Mouse (Mus musculus): ENCODE measurements around the gene Sorbs1.

The Sorbs1 gene

DNA sequence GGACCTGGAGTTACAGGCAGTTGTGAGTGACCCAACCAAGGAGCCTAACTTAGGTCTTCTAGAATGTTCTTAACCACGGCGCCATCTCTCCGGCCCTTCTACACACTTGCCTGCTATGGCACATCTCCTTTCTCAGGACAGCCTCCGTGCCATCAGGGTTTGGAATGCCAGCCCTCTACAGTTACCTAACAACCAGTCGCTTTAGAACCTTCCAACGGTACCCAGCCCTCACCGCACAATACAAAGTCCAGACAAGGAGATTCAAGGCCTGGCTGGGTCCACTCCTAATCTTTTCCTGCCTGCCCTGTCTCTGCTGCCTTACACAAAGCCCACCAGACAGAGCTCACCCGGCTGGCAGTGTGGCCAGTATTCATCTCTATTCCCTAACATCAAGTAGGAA lies 106.9 kb downstream of the Sorbs1 start:
- DNase-seq (ENCODE audit: low spot score) = no peak

DNA sequence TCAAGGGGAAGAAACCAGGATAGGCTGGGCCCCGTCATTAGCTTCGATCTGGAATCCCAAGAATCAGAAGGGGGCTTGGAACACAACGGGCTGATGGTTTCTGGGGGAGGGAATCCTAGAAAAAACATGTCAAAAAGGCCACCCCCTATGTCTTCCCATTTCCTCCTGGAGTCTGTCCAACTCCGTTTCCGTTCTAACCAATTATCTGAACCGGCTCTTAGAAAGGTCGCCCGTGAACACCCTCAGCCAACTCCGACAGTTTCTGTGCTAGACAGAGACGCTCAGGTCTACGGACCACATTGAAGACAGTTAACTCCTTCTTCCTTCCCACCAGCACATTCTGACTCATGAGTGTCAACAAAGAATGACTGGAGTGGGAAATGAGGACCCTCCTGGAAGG lies 107.8 kb downstream of the Sorbs1 start:
- DNase-seq (ENCODE audit: low spot score) = no peak

DNA sequence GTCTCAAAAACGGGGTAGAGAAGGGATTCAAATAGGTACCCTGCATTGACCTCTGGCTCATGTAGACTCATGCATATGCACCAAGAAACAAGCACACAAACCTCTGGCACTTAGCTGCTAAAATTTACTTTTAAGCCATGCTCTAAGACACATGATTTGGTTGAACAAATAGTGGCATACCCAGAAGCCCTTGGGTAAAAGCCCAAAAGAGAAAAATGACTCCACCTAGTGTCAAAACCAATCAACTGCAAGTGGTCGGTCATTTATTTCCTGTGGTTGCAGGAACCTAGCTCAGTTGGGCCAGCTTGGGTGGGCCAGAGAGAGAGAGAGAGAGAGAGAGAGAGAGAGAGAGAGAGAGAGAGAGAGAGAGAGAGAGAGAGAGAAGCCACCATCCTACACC lies 109.0 kb downstream of the Sorbs1 start:
- DNase-seq (ENCODE audit: low spot score) = no peak

DNA sequence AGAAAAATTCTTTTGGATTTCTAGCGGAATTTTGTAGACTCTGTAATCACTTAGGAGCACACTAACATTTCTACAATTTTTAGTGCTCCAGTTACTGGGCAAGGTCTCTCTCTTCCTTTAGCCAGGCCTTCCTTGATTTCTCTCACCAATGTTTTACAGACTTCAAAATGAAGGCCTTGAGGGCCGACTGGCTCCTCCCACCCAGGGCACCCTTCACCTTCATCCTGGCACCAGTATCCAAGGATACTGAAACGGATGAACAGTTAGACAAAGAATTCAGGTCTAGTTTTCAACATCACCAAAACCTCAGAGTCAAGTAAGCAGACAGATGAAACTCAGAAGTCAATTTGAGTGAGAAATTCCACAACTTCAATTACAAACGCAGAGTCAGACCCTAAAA lies 109.6 kb downstream of the Sorbs1 start:
- DNase-seq (ENCODE audit: low spot score) = no peak

DNA sequence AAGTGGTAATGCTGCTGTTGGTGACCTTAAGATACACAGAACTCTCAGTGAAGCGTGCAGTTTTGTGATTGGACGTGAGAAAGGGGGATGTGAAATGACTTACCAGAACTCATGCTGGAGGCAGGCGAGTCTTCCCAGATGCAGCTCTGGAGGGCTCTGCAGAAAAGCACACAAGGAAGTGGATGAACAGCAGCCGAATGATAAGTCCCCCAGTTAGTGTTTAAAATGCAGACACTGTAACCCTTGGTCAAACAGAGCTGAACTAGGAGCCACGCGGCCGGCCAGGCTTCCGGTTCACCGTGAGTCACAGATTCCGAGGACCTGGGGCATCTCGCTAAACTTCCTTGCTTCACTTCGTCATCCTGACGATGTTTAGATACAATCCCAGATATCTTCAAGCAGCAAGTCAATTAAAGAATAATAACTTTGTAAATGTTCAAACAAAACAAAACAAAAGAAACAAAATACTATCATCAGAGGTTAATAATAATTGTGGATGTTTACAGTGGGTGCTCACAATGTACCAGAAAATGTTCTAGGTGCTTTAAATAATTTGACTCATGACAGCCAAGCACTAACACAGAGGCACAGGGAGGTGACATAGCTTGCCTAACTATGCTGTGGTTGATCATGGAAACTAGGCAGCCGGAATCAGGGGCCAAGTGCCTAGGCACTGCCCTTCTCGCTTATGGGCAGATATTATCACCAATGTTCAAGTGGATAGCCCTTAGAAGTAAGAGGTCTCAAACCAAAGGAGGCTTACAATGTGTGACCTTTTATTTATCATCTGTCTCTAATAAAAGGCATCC lies 111.2 kb downstream of the Sorbs1 start:
- no peak for DNase-seq (ENCODE audit: low spot score)

DNA sequence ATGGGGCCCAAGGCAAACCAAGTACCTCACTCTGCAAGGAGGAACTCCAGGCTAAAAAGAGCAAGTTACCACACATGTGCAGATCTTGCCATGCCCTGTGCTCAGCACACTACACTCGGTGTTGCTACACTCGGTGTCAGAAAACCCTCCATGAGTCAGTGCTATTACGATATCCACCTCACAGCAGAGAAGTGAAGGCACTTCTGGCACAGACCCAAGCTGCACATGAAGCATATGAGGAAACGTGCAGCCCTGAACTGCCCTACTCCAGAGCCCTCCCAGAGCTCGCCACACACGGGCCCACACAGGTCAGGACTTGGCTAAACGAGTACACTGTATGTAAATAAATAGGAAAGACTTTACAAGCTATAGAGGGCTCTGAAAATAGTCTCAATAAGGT lies 112.4 kb downstream of the Sorbs1 start:
- DNase-seq (ENCODE audit: low spot score) = no peak

DNA sequence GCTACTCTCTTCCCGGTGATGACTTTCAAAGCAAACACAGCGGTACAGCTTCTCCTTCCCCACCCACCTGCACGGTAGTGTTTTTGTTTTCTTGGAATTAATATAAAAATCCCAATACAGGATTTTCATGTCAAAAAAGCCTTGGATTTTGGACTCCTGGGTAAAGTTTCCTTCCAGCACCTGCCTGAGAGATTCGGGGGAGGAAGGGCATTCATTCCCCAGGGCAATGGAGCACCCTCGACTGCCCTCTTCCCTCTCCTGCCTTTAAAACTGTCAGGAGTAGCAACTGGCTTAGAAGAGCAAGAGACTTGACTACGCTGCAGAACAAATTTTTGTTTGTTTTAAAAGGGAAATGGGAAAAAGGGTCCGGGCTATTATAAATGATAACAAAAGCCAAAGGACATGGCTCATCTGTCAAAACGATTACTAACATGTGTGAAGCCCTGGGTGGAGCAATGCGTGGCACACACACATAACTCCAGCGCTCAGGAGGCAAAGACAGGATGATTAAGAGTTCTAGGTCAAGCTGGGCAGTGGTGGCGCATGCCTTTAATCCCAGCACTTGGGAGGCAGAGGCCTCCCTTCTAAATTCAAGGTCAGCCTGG lies 113.1 kb downstream of the Sorbs1 start:
- DNase-seq (ENCODE audit: low spot score) = no peak

DNA sequence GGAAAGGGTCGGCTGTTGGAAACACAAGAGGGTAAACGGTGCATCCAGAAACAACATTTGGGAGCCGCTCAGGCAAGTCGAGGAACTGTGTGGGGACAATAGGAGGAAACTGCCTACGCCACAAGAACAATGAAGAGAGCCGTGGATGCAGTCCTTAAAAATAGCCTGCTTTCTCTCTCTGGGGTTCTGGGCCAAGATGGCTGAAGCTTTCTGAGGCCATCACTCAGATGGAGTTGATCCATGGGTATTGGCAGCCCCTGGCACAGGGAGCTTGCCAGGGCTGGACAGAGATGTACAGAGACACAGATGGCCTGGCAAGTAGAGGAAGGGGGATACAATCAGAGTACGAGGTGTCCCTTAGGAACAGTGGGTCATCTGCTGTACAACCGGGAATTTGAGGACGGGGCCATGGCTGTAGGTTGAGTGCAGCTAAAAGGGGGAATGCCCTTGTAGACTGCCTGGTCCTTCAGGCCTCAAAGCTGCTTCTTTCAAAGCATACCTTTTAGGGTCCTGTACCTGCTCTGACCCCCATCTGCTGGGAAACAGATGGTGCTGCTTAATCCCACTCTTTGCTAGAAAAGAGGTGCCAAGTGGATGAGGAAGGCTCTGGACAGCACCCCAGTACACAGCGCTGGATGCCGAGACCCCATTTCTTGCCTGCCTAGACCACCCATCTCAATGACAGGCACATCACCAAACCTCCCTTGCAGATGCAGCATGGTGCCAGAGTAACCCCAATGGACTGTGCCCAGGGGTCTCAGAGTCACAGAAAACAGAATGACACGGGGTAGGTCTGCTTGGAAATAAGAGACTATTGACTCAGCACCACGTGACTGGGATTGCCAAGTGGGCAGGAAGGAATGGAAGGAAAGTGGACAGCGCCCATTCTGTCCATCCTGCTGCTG lies 117.6 kb downstream of the Sorbs1 start:
- no peak for DNase-seq (ENCODE audit: low spot score)

DNA sequence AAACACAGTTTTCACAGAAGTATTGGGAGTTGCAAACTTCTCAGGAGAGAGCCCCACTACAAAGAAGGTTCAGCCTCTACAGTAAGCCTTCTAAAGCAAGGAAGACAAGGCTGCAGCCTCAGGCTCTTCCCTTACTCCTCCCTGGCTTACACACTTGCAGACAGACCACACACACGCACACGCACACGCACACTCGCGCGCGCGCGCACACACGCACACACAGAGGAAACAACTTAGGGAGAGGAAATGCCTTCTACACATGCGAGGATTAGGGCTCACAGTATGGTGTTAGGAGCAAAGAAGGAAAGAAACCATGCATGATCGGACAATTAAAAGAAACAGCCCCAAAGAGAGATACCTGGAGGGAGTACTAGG lies 118.3 kb downstream of the Sorbs1 start:
- no peak for DNase-seq (ENCODE audit: low spot score)

DNA sequence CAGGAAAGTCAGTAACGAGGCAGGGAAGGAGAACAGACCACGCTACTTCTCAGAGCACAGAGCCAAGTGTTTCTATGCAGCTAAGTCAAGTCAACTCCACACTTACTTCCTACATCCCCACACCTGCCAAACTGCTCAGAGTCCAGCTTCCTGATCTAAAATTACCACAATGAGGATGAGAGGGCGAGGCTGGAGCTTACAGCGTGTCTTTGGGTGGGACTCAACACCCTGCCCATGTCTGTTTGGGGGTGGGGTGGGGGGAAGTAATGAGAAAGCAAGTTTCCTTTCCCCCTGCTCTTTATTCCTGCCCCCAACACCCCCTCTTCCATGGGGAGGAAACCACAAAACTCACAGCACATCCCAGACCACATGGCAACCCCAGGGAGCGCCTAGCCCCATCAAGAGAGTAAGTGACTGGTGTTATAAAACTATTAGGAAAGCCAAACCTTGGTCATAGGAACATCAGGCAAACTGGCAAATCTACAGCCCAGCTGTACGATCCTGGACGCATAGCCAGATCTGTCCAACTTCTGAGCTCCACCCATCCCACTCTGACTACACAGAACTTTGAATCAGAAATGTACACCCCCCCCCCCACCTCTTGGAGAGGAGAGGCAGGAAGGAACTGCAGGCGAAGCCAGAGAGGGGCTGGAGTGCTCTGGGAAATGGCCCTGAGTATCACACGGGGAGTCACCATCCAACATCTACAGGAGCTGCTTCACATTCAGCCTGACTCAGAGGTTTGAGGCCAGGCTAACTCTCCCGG lies 118.8 kb downstream of the Sorbs1 start:
- no peak for DNase-seq (ENCODE audit: low spot score)

DNA sequence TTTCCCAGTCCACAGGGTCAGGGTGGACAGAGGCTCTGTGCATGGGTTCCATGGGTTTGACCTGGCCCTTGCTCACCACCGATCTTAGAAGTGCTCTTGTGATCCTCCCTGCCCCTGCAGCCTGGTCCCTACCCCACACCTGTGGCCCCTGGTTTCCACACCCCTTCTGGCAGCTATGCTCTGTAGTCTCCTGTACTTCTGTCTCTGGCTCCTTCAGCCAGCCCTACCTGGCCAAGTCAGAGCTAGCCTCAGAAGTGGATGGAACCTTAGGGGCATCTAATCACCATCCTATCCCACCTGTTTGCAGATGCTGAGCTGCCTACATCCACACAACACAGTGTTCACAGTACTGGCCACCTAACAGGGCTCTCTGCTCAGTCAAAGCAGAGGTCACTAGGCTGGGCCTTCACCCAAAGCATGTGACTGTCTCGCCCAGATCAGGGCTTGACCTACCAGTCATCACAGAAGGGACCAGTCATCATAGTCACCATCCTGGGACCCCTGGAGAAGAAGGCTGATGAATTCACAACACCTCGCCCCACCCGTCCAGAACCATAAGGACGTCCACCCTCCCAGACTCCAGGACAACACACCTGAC lies 120.7 kb downstream of the Sorbs1 start:
- DNase-seq (ENCODE audit: low spot score) = no peak

DNA sequence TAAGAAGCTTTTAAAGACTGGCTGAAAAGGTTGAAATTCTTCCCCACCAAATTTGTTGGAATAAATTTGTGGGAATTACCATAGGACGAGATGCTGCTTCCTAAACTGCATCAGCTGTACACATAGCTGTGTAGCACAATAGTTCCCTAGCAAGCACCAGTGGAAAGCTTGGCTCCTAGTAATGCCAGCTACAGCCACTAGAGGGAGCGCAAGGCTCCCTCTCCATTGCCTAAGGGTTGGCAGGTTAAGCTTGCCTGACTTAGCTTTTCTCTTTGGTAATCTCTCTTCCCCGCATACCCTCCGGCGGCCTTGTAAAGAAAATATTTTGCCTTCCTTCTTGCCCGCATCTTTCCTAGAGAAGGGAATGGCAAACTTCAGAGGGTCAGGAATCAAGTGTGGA lies 122.1 kb downstream of the Sorbs1 start:
- peak; percentile 84 for DNase-seq (ENCODE audit: low spot score)

DNA sequence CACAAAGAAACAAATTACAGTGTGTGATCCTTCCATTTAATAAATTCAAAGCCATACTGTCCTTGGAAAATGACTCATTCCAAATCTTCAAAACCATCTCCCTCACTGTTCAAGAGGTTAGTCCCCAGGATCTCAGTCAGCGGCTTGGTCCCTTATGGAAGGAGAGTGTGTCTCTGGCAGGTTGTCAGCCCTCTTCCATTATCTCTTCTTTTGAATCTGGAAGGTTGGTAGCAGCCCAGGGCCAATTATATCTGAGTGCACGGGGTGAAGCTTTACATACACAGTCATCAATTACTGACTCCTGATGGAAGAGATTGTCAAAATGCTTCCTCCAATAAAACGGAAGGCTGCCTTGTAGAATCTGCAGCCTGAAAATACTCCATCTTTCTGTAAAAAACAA lies 126.7 kb downstream of the Sorbs1 start:
- no peak for DNase-seq (ENCODE audit: low spot score)

DNA sequence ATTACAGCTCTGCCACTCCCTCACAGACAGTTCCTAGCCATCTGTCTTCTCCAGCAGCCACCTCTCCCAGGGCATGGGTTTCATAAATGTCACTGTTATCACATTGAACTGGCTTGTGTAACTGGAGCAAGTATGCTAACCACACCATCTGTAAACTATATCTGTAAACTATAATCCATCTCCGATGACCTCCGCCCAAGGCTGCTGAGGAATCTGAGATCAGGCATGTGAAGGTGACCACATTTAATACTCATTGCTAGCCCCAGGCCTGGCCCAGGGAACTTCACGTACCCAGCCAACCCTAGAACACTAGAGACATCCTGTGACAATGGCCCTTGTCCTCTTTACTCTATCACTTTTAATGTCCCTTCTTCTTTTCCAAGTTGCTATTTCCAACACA lies 128.2 kb downstream of the Sorbs1 start:
- no peak for DNase-seq (ENCODE audit: low spot score)

DNA sequence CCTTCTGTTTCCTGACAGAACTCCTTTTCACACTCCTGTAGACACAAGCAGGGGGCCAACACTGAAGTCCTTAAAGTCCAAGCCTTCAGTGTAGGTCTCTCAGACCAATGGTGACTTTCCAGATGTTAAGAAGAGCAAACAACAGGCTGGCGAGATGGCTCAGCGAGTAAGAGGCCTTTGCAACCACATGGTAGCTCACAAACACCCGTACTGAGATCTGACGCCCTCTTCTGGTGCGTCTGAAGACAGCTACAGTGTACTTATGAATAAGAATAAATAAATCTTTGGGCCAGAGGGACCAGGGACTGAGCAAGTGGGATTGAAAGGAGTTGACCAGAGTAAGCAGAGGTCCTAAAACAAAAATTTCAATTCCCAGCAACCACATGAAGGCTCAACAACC lies 129.6 kb downstream of the Sorbs1 start:
- no peak for DNase-seq (ENCODE audit: low spot score)

DNA sequence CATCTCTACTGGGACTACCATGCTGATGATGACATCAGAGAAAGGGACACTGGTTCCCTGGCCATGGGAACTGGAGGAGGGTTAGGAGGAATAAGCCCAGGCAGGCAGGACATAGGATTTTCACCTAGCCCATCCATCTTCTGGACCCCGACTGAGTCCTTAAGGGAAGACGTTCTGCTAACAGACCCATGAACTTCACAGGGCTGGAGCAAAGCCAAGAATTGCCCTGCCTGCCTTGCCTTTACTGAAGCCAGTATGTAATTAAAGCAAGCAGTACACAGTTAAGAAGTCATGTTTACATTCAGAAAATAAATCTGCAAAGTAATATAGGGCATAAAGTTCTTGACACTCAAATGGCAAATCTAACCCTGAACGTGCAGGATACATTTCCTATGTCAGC lies 132.9 kb downstream of the Sorbs1 start:
- no peak for DNase-seq (ENCODE audit: low spot score)

DNA sequence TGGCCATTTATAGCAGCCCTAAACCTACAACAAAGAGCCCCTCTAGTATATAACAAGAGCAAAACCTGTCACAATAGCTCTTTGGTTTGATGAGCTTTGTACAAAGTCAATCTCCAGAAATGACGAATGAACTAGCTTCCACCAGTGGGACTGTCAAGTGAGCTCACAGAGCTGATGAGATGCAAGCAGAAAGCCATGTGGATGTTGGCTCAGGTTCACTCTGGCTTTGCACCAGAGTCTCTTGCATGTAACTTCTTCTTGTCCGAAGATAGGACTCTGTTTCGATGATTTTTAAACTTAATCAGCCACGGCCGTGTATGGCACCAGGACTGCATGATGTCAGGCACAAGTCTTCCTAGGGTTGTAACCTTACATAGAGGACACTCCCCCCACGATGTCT lies 133.6 kb downstream of the Sorbs1 start:
- no peak for DNase-seq (ENCODE audit: low spot score)

DNA sequence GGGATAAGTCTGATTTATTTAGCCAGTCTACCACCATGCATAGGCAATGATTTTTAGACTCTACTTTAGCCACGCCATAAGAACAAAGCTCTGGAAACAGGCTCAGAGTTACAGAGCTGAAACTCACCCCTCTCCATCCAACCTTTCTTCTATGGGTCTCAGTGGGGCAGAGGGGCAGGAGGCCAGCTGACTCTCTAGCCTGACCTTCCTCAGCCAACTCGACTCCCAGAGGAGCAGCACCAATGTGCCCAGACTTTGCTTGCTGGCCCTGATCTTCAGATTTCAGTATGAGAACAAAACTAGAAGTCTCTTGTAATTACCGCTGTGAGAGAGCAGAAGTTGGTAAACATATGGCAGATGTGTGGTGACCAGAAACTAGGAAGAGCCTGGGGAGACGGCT lies 134.5 kb downstream of the Sorbs1 start:
- DNase-seq (ENCODE audit: low spot score) = no peak

DNA sequence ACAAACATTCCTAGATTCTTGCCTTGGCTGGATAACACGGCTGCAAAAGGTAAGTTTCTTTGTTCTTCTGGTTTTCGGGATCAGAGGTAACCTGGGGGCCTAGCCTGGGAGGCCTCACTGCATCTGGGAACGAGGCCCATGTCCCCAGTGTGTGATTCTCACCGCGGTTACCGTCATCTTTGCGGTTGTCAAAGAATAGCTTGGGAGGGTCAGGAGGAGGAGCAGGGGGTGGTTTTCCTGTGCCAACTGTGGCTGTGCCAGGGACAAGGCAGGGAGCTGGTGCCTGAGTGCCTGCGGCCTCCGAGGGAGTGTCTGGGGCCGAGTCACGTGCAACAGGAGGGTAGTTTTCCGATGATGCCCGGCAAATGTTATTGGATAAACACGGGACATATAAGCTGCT lies 135.9 kb downstream of the Sorbs1 start:
- no peak for DNase-seq (ENCODE audit: low spot score)

DNA sequence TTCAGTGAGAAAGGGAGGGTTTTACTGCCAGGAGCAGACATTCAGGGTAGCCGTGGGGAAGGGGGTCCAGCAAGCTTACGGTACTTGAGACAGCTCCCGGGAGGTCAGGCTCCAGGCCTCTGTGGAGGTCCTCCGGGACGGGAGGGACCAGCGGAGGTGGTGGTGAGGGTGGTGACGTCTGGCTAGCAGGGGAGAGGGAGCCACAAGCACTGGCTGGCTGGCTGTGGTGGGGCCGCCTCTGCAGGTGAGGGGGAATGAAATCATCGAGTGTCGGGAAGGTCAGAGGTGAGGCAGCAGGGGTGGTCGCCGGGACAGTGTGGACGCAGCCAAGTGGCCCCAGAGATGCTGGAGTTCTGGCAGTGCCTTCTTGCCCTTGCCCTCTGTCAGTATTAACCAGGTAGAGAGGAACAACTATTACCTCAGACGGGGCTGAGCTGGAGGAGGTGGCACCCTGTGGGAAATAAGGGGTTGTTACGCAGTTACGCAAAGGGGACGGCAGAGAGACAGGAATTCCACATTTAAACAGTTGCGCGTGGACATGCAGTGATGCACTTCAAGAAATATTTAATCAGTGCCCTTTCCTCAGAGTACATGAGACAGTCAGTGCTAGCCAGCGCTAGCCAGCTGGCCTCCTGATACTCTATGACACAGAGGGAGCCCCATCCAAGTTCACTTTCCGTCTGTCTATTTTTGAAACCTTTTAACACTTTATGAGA lies 136.9 kb downstream of the Sorbs1 start:
- no peak for DNase-seq (ENCODE audit: low spot score)

DNA sequence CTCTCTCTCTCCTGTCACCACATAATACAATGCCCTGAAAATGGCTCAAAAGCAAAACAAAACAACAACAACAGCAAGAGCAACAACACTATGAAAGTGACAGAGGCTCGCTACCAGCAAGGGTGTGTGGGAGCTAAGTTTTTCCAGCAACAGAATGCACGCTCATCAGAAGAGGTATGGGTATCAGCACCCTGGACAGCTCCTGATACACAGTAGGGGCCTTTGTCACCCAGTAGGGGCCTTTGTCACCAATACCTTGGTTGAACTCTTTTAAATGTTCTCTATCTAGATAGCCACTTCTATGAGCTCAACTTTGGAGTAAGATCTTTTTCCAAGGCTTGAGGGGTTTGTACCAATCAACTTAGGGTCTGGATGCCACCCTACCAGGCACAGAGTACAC lies 138.9 kb downstream of the Sorbs1 start:
- DNase-seq (ENCODE audit: low spot score) = no peak
